Mouse (Mus musculus): ENCODE measurements around the gene Pam. TPM values are rescaled to one million over a fixed set of nuclear protein-coding genes. Genes with fewer than 3 reads are reported as not detected.

Gene Pam
- total RNA-seq, 2 experiments from 2014 or later: 6.8 to 15.4 TPM

DNA sequence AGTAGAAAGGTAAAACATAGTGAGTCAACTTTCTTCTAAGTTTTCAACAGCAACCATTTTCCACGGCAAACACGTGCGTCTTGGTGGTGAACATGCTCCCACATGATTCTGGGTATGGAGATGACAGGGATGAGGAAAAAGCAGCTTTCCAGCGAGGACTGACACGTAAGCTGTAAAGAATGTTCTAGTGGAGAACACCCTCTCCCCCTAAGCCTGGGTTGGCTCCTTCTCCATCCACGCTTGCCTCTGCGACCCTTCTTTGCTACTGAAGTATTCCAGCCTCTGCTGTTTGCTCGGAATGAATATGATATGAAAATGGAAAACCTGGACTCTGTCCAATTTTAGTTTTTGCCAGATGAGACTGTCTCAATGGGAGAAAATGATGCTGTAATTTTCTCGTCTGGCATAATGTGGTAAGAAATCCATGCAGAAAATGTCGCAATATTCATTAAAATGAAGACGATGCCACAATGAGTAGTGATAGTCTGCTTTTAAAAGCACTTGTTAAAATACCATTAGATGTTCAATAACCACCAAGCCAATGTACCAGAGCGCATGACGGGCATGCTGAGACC, 243.8 kb downstream of the Pam start:
- no peak for ATAC-seq (ENCODE audit: poor library complexity, severe bottlenecking)

- ATAC-seq (ENCODE audit: poor library complexity, severe bottlenecking): no peak
Observed at GRCm38 (mm10) chr1:97848601-97849241, 246.7 kb downstream of the Pam start.

DNA sequence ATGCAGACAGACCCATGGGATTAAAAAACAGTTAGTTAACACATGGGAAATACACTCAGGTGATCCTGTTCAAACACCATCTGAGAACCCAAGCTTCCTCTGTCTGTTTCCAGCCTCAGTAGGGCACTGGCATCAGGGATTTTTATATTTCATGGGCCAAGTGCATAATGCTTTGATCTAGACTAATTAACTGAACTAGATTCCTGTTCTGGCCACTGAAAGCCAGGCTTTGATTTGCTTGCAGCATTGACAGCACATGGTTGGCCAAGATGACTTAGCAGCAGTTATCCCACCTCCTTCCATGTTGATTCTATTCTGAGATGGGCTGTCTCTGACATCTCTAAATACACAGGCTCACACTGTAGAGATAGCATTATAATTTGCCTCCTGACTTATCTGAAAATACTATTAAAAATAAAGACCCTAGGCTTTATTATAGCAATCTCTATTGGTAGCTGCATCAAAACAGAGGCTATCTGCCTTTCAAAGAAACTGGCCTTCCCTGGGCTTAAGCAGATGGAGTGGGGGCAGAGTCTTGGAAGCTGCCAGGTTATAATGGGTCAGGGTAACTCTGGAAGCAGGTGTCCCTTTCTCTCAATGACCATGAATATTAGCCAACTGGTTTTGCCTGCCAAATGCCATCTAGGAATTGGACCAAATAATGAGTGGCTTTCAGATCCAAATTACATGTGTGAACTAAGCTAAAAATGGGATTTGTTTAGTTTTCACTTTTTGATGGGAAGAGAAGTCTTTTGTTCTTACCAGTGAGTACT, 252.0 kb downstream of the Pam start:
- ATAC-seq (ENCODE audit: poor library complexity, severe bottlenecking): no peak

- no peak for ATAC-seq (ENCODE audit: poor library complexity, severe bottlenecking)
Observed at GRCm38 (mm10) chr1:97834354-97834822, 261.1 kb downstream of the Pam start.

- ATAC-seq (ENCODE audit: poor library complexity, severe bottlenecking): no peak
Observed at GRCm38 (mm10) chr1:97833466-97834353, 261.7 kb downstream of the Pam start.

DNA sequence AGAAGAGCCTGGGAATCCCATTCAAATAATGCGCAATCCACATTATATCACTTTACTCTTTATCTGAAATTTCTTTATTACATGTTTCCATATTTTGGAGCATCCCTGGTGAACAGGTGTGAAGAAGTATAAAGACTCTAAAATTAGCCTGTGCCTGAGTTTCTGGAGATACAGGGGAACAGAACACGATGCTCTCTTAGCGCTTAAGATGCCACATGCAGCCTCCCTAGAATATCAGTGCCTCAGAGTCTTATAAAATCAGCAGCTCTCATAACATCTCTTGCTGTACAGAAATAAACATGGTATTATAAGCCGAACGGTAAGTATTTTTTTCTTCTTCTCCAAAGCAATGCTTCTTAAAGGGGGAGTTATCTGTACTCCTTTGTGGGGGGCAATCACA, 267.4 kb downstream of the Pam start:
- ATAC-seq (ENCODE audit: poor library complexity, severe bottlenecking): no peak

DNA sequence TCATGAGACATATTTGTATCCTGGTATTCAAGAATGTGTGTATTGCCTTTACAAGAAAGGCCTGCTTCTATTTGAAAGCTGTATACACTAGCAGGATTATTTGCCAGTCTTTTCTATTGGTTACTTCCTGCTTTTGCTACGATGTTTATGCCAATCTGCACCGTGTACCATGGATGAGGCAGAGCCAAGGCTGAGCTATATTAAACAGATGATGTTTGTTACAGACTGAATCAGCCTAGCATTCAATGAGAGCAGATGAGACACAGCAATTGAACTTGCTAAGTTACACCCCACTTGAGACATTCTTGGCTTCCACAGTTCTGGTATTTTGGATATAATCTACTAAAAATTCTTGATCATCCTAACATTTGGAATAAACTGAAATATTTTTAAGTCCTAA, 267.9 kb downstream of the Pam start:
- ATAC-seq (ENCODE audit: poor library complexity, severe bottlenecking): no peak

DNA sequence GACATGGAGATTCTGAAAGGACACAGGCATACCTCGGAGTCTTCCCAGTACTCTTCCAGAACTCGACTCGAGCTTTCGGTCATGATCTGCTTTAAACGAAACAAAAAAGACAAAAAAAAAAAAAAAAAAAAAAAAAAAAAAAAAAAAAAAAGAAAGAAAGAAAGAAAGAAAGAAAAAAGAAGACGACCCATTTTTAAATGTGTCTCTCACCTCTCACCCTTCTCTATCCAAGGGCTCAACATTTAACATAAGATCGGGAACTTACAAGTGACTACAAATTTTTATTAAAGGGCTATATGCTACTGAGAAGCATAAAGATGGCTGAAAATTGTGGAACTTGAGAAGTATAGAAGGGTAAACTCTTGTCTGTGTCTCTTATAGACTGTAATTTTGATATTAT, 272.5 kb downstream of the Pam start:
- ATAC-seq (ENCODE audit: poor library complexity, severe bottlenecking): no peak

DNA sequence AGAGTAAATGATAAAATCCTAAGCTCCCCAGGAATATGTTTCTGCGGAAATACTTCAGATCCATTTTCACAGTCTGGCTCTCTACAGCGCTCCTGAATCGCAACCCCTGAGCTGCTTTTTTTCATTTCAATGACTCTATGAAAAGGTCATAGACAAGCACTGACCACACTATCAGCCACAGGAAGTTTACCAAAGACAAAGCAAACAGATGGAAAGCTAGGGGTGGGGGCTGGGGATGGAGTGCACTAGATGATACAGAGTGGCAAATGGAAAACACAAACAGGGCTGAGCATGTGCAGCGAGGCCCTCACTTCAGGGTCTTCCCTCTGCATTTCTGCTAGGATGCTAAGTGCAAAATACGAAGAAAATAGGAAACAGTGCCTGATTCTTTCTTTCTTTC, 273.2 kb downstream of the Pam start:
- no peak for ATAC-seq (ENCODE audit: poor library complexity, severe bottlenecking)

DNA sequence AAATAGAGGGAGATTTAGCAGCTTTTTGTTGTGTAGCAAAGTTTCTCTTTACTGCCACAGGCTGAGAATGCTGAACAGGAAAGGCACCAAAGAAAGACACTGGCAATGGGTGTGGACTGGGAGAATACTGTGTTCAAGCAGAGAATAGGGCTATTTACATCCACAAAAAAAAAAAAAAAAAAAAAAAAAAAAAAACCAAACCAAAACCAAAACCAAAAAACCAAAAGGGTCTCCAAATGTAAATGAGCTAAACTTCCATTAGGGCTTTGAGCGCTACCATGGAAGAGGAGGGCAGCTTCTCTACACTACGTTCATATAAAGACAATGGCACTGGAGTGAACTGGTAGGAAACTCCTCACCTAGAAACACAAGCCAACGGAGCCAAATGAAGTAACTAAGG, 274.2 kb downstream of the Pam start:
- no peak for ATAC-seq (ENCODE audit: poor library complexity, severe bottlenecking)

GRCm38 (mm10) chr1:97809255-97809912, 286.1 kb downstream of the Pam start:
- ATAC-seq (ENCODE audit: poor library complexity, severe bottlenecking): no peak

DNA sequence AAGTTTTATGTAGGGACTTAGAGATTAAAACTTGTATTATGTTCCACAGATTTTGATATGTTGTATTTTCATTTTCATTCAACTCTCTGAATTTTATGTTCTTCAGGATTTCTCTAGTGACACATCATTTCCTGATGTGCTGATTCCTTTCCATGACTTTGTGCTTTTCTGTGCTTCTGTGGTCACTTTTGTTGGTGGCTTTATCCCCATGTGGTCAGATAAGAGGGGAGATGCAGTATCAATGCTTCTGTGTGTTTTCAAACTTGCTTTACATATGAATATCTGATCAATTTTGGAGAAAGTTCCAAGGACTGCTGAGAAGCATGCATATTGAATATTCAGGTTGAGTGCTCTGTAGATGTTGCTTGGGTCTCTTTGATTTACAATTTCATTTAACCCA, 290.9 kb downstream of the Pam start:
- no peak for ATAC-seq (ENCODE audit: poor library complexity, severe bottlenecking)

GRCm38 (mm10) chr1:97802207-97802902, 293.1 kb downstream of the Pam start:
- ATAC-seq (ENCODE audit: poor library complexity, severe bottlenecking): peak; percentile 63

DNA sequence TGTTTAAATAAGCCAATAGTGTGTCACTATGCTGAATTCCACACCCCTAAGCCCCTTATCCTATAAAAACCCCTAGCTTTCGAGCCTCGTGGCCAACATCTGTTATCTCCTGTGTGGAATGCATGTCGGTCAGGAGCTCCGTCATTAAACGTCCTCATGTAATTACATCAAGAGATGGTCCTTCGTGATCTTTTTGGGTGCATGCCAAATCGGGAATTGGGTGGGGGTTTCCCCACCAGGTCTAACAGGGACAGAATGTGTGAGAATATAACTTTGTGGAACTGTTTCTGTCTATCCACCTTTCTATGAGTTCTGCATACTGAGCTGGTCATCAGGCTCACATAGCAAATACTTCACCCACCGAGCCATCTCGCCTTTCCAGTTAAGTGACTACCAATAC, 299.5 kb downstream of the Pam start:
- ATAC-seq (ENCODE audit: poor library complexity, severe bottlenecking): no peak

DNA sequence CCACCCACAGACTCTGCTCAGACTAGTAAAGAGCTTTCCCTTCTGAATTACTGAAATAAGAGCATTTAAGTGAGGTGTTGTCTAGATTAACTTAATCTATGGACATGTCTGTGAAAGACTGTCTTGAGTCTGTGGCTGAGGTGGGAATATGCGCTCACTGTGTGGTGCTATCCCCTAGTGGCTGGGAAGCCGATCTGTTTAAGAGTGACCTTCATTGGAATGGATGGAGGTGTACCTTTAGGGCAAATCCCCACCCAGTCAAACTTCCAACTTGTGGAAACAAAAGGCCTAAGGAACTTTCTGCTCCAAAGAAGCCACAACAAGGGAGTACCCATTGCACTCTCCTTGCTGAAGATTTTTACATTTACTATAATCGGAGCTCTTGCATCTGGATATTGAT, 301.3 kb downstream of the Pam start:
- ATAC-seq (ENCODE audit: poor library complexity, severe bottlenecking): no peak

DNA sequence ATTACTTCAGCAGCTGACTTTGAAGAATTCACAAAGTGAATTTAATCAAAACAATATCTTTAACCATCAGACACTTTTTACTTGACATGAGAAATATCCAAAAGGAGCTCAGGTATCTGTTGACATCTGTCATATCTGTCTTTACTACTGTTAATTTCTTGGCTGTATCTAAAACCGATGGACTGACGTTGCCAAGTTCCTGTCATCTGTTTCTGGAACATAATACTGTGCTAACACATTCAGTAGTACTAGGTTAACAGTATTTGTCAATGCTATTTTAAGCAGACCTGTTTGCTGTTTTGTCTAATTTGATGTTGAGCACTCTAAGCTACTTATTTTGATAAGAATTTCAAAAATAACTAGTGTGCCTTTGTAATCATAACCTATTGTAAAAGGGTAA, 307.0 kb downstream of the Pam start:
- ATAC-seq (ENCODE audit: poor library complexity, severe bottlenecking): no peak

GRCm38 (mm10) chr1:97787674-97788073, 307.8 kb downstream of the Pam start:
- ATAC-seq (ENCODE audit: poor library complexity, severe bottlenecking): no peak

DNA sequence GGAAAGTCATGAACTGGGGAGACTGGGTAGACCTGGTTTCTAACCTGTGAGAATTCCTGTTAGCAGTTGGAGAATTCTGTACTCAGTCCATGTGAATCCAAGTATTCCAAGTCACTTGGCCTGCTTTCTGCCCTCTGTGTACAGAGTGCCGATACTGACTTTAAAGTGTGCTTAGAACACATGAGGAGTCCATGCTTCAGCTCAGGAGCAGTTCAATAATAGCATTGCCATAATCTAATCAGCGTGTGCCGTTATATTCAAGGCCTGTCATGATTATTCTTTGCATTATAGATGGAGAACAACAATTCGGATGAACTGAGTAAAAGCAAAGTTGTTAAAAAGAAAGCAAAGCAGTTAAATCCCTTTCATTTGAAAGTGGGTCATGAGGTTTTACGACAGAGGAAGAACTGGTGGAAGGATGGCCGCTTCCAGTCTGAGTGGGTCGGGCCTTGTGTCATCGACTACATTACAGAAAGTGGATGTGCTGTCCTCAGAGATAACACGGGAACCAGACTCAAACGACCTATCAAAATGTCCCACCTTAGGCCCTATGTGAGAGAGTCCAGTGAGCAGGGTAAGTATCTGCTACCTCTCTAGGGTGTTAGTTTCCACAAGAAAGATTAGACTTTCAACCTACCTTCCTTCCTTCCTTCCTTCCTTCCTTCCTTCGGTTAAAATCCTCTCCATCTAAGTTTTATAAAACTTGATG, 309.6 kb downstream of the Pam start:
- ATAC-seq (ENCODE audit: poor library complexity, severe bottlenecking): no peak

DNA sequence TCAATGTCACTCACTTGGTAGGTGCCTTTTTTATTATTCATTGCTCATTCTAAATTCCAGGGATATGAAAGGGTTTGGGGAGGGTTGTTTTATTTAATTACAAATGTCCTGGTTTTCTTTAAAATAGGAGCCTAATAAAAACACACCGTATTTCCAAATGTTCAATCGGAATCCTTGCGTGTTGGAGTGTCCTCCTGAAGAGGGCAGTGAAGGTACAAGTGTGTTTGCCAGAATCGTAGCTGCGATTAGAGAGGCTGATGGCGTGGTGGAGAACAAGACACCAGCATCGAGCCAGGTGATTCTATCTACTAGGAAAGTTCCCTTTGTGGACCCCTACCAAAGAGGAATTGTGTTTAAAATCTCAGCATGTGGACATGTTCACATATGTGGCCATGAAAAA, 310.5 kb downstream of the Pam start:
- ATAC-seq (ENCODE audit: poor library complexity, severe bottlenecking): no peak
